Mouse (Mus musculus): ENCODE data around the gene Gss.
"Not testable (repeated sequence)": the region's sequence is repeated elsewhere in the genome, so short reads cannot be mapped to it uniquely, and the experiment has no call there.

Gene Gss

DNA sequence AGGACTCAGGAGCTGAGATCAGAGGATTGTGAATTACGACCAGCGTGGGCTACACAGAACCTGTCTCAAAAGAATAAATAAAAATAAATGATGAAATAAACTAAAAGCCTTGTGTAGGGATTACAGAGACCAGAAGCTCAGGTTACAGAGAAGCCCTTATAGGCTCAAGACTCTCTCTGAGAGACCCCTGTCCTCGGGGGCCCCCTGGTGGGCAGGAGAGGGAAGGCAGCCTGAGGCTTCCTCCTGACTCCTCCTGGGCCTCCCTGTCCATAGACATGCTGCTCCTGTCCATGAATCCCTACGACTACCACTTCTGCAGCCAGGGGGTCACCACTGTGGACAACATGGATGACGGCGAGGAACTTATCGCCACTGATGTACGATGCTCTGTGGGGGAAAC, 27.2 kb upstream of the Gss start:
- DNase-seq (ENCODE audit: extremely low read depth, low read depth): peak; percentile 34

DNA sequence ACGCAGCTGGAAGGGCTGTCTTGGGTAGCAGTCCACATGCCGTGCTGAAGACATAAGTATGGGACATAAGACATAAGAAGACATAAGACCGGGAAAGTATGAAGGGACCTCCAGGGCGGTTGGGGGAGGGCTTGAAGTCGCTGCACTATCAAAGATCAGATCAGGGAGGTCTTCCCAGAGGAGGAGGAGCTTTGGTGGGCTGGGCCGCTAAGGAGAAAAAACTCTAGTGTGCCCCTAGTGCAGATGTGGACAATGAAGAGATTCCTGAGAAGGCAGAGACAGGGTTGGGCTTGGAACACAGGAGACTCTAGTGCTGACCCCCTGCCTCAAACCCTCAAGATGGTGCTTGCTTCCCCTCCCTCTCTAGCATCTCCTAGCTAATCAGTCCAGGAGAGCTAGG, 24.4 kb upstream of the Gss start:
- no peak for DNase-seq (ENCODE audit: extremely low read depth, low read depth)

GRCm38 (mm10) chr2:155613953-155614352, 21.3 kb upstream of the Gss start:
- no peak for DNase-seq (ENCODE audit: extremely low read depth, low read depth)

- DNase-seq (ENCODE audit: extremely low read depth, low read depth): peak; percentile 79
Measured at GRCm38 (mm10) chr2:155613326-155613755, 20.7 kb upstream of the Gss start.

DNA sequence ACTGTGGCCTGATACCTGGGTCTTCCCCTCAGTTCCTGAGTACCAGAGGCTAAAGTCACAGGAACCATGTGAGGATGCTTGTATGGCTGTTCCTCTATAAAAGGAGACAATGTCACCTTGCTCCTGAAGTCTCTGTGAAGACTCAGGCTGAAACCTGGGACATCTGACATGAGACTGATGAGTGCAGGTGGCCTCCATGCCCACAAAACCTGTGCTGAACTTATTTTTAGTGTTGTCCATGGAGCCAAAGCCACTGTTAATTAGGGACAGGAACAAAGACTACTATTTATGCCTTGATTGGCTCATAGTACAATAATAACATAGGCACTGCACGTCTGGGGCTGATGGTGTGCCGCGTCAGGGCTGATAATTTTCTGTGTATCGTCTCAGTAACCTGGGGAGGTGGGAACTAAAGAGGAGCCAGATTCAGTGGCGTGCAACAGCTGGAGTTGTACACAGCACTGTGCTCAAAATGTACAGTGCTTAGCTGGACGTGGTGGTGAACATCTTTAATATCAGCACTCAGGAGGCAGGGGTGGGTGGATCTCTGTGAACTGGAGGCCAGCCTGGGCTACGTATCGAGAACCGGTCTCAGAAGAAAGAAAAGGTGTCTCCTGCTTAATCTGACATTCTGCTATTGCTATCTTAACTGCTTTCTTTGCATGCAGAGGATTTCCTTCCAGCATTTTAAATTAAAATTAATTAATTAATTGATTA, 19.4 kb upstream of the Gss start:
- no peak for DNase-seq (ENCODE audit: extremely low read depth, low read depth)

DNA sequence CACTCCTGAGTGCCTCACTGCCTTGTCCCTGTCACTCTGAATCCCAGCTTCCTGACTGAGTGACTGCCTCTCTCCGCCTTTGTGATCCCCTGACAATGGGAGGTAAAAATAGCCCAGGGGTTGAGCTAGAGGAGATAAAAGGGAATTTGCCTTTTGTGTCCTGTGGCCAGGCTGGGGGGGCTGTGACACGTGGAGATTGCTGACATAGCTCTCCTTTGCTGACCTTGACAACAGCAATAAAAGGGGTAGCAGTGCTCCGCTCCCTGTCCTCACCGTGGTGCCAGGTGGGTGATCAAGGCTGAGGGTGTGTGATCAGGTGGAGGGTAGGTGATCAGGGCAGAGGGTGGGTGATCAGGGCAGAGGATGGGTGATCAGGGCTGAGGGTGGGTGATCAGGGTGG, 18.4 kb upstream of the Gss start, which contains the start of gene Myh7b:
Gene Myh7b (plus strand): TSS at position 235 of the 400 bp plus-strand sequence.
- no peak for DNase-seq (ENCODE audit: extremely low read depth, low read depth)

DNA sequence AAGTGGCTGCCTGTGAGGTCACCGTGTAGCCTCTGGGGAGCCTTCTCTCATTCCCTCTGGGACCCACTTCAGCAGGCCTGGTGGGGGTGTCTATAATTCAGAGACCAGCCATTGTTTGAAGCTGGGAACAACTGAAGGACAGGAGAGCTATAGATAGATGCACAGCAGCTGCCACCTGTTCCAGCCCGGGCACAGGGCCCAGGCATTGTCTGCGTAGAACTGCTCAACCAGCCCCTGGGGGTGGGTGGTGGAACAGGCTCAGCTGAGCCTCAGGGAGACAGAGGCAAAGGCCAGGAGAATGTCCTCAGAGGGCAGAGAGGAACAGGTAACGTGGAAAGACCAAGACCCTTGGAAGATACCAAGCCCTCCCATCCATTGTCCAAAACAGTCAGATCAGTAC, 13.8 kb upstream of the Gss start:
- DNase-seq (ENCODE audit: extremely low read depth, low read depth): no peak

DNA sequence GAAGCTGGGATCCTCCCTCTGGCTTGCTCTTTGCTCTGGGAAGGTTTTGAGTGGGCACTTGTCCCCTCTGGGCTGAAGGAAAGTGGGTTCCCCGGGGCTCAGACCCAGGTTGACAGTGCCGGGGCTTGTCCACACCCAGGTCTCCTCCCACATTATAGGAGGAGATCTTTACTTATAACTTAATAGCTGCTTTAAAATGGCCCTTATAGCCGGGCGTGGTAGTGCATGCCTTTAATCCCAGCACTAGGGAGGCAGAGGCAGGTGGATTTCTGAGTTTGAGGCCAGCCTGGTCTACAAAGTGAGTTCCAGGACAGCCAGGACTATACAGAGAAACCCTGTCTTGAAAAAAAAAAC, 12.6 kb upstream of the Gss start:
- DNase-seq (ENCODE audit: extremely low read depth, low read depth): not testable (repeated sequence)

DNA sequence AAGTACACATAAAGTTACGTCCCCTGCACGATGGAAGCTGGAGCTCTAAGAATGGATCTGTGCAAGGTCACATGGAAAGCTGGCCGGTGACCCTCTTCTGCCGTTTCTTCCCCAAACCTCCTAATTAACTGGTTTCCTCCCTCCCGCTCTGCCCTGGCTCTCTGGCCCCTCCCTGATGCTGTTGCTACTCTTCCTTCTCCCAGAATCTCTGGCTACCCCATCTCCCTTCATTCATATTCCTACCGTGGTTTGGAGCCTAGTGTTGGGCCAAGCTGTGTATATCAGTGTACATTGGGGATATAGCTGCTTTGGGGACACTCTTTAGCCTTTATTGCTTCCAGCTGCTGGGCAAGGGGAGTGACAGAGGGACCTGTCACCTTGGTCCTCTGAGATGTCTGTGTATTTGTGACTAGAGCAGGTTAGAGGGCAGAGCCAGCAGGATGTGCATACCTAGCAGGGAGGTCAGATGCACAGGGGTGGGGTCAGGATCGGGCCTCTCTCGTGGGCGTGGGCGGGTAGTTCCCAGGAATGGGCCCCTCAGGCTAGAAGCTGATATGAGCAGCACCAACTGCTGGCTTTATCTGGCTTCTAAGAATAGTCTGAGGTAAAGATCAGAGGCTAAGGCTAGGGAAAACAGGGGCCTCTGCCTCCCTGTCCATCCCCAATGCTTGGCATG, 12.1 kb upstream of the Gss start:
- peak; percentile 17 for DNase-seq (ENCODE audit: extremely low read depth, low read depth)

- no peak for DNase-seq (ENCODE audit: extremely low read depth, low read depth)
Measured at GRCm38 (mm10) chr2:155603707-155604106, 11.1 kb upstream of the Gss start.

- DNase-seq (ENCODE audit: extremely low read depth, low read depth): no peak
Measured at GRCm38 (mm10) chr2:155595516-155595915, 2.9 kb upstream of the Gss start.

- no peak for DNase-seq (ENCODE audit: extremely low read depth, low read depth)
Measured at GRCm38 (mm10) chr2:155592854-155593283, 259 bp upstream of the Gss start.

DNA sequence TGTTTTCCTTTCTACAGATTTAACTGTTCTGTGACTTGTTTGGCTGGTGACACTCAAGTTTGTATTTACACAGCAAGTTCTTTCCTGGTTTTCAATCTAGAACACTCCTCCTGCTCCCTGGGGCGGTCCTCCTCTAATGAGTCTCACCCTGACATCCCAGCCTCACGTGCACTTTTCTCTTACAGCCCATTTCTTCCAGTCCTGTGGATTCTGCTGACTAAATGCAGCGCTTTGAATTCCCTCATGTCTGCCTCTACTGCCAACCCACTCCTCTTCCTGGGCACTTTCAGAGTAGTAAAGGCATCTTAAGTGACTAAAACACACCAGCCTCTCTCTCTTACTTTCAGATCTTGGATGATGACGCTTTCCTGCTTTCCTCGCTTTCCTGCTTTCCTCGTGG, 934 bp downstream of the Gss start:
- no peak for DNase-seq (ENCODE audit: extremely low read depth, low read depth)

DNA sequence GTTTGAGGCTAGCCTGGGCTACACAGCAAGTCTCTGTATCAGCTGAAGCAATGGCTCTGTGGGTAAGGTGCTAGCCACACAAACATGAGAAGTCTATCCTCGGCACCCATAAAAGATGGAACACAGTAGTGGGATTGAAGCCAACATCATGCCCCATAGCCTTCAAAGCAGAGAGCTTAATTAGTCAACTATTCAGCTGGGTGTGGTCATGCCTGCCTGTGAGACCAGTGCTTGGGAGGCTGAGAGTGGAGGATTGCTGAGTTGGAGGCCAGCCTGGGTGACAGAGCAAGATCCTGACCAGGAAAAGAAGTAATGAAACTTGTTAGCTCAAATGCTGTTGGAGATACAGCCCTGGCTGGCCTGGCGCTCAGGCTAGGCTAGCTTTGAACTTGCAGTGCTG, 1.7 kb downstream of the Gss start:
- no peak for DNase-seq (ENCODE audit: extremely low read depth, low read depth)

GRCm38 (mm10) chr2:155589521-155589920, 3.1 kb downstream of the Gss start:
- no peak for DNase-seq (ENCODE audit: extremely low read depth, low read depth)

DNA sequence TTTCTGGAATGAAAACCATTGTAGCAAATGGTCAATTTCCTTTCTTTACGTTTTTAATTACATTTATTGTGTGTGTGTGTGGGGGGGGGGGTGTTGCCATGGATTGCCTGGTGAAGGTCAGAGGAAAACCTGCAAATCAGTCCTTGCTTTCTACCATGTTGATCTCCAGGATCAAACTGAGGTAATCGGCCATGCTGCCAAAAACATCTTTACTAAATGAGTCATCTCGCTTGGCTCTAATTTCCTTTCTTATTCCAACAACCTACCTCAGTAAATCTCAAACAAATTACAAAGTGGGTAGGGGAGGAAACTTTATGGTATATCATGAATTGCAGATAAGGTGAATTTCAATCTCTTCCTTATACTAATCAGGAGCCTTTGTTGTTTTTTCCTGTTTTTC, 4.5 kb downstream of the Gss start:
- DNase-seq (ENCODE audit: extremely low read depth, low read depth): no peak

- DNase-seq (ENCODE audit: extremely low read depth, low read depth): no peak
Measured at GRCm38 (mm10) chr2:155585486-155585885, 7.1 kb downstream of the Gss start.

GRCm38 (mm10) chr2:155585082-155585481, 7.5 kb downstream of the Gss start:
- DNase-seq (ENCODE audit: extremely low read depth, low read depth): no peak

DNA sequence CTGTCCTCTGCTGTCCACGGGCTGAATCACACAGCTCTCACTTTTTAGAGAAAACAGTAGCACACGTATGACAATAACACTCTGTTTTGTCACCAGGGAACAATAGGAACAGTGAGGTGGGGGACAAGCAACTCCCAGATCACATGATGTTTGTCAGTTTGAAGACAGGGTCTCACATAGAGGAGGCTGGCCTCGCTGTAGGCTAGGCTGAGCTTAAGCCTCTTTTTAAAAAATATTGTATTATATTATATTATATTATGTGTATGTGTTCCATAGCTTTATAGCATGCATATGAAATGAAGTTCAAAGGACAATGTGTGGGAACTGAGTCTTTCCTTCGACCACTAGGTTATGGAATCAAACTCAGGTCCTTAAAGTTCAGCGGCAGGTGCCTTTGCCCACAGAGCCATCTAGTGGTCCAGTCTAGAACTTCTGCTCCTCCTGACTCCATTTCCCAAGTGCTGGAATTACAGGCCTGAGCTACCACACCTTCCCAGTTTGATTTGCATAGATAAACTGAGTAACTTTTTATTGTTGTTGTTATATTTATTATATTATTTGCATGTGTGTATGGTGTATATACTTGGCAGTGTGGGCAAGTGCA, 8.6 kb downstream of the Gss start:
- DNase-seq (ENCODE audit: extremely low read depth, low read depth): no peak

GRCm38 (mm10) chr2:155582996-155583395, 9.6 kb downstream of the Gss start:
- DNase-seq (ENCODE audit: extremely low read depth, low read depth): no peak

- no peak for DNase-seq (ENCODE audit: extremely low read depth, low read depth)
Measured at GRCm38 (mm10) chr2:155582384-155582995, 10.1 kb downstream of the Gss start.

DNA sequence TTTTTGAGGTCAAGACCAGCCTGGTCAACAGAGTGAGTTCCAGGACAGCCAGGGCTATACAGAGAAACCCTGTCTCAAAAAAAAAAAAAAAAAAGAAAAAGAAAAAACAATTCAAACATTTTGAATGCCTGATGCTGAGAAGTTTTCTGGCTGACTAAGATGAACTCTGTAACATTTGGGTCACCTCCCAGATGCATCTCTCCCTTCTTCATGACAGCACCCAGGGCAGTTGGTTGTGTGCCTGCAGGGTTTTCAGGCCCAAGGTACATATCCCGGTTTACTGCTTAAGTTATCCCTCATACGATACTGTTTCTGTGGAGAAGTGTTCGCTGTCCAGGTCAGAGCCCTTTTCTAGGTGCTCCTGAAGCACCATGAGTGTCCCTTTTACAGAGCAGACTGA, 12.3 kb downstream of the Gss start:
- no peak for DNase-seq (ENCODE audit: extremely low read depth, low read depth)

All from MEL-GATA-1-ER (cell line).